Mouse (Mus musculus): ENCODE measurements around the gene Trim8. TPM values are rescaled to one million over a fixed set of nuclear protein-coding genes. Genes with fewer than 3 reads are reported as not detected.

Gene Trim8
- polyA plus RNA-seq, 1 experiment from 2014 or later, result 28.7 TPM

GRCm38 (mm10) chr19:46483701-46484328, 17.7 kb upstream of the Trim8 start:
- ATAC-seq (ENCODE audit: insufficient read depth, low FRiP score, low TSS enrichment) (no peak), DNase-seq (ENCODE audit: low spot score) (no peak)
- Histone ChIP-seq H3K27ac (ENCODE audit: low read depth, low read length) (no peak overlapping the region), H3K36me3 (ENCODE audit: control insufficient read depth, insufficient read depth, low read length) (no peaks in the 10 kb centered on the region; the same call in 1 of the 2 replicates), H3K9ac (ENCODE audit: low read length) (no peak overlapping the region), H3K4me1 (ENCODE audit: control insufficient read depth, insufficient read depth, low read length) (no peaks in the 10 kb centered on the region), H3K9me3 (ENCODE audit: control insufficient read depth, low read length) (no peaks in the 10 kb centered on the region), H3K27me3 (ENCODE audit: control insufficient read depth, insufficient read depth, low read length) (no peaks in the 10 kb centered on the region), H3K4me3 (ENCODE audit: low read depth, low read length) (no peak overlapping the region), H3K4me2 (ENCODE audit: low read depth) (no peak overlapping the region)
- 80% methylated on average over 15 of the region's 15 CpGs for WGBS

- WGBS, result 91% methylated on average over 5 of the region's 5 CpGs
- DNase-seq (ENCODE audit: low spot score), result no peak
Measured at GRCm38 (mm10) chr19:46484518-46484917, 17.0 kb upstream of the Trim8 start.

GRCm38 (mm10) chr19:46485847-46486246, 15.7 kb upstream of the Trim8 start:
- no peak overlapping the region for H3K9ac ChIP-seq (ENCODE audit: low read length)
- H3K4me3 ChIP-seq (ENCODE audit: low read depth, low read length), result no peak overlapping the region
- H3K9me3 ChIP-seq (ENCODE audit: control insufficient read depth, low read length), result no peaks in the 10 kb centered on the region
- H3K27ac ChIP-seq (ENCODE audit: low read depth, low read length), result no peak overlapping the region
- no peaks in the 10 kb centered on the region for H3K4me1 ChIP-seq (ENCODE audit: control insufficient read depth, insufficient read depth, low read length)
- no peaks in the 10 kb centered on the region for H3K27me3 ChIP-seq (ENCODE audit: control insufficient read depth, insufficient read depth, low read length)
- 71% methylated on average over 9 of the region's 9 CpGs for WGBS
- no peak overlapping the region for H3K4me2 ChIP-seq (ENCODE audit: low read depth)
- DNase-seq (ENCODE audit: low spot score), result no peak
- no peak for ATAC-seq (ENCODE audit: insufficient read depth, low FRiP score, low TSS enrichment)
- no peaks in the 10 kb centered on the region; the same call in 1 of the 2 replicates for H3K36me3 ChIP-seq (ENCODE audit: control insufficient read depth, insufficient read depth, low read length)

More at GRCm38 (mm10) chr19:46484518-46484917, 17.0 kb upstream of the Trim8 start:
- H3K4me1 ChIP-seq (ENCODE audit: control insufficient read depth, insufficient read depth, low read length), result no peaks in the 10 kb centered on the region
- H3K4me3 ChIP-seq (ENCODE audit: low read depth, low read length), result no peak overlapping the region
- H3K9me3 ChIP-seq (ENCODE audit: control insufficient read depth, low read length), result no peaks in the 10 kb centered on the region
- H3K36me3 ChIP-seq (ENCODE audit: control insufficient read depth, insufficient read depth, low read length), result no peaks in the 10 kb centered on the region; the same call in 1 of the 2 replicates
- ATAC-seq (ENCODE audit: insufficient read depth, low FRiP score, low TSS enrichment), result no peak
- H3K4me2 ChIP-seq (ENCODE audit: low read depth), result no peak overlapping the region
- H3K9ac ChIP-seq (ENCODE audit: low read length), result no peak overlapping the region
- no peak overlapping the region for H3K27ac ChIP-seq (ENCODE audit: low read depth, low read length)
- no peaks in the 10 kb centered on the region for H3K27me3 ChIP-seq (ENCODE audit: control insufficient read depth, insufficient read depth, low read length)

GRCm38 (mm10) chr19:46486709-46487108, 14.8 kb upstream of the Trim8 start:
- no peak for ATAC-seq (ENCODE audit: insufficient read depth, low FRiP score, low TSS enrichment)
- H3K27ac ChIP-seq (ENCODE audit: low read depth, low read length), result no peak overlapping the region
- 64% methylated on average over 2 of the region's 2 CpGs for WGBS
- H3K27me3 ChIP-seq (ENCODE audit: control insufficient read depth, insufficient read depth, low read length), result no peaks in the 10 kb centered on the region
- H3K4me2 ChIP-seq (ENCODE audit: low read depth), result no peak overlapping the region
- H3K9ac ChIP-seq (ENCODE audit: low read length), result no peak overlapping the region; the same call in 1 of the 2 replicates
- no peak for DNase-seq (ENCODE audit: low spot score)
- H3K4me1 ChIP-seq (ENCODE audit: control insufficient read depth, insufficient read depth, low read length), result no peaks in the 10 kb centered on the region
- H3K36me3 ChIP-seq (ENCODE audit: control insufficient read depth, insufficient read depth, low read length), result no peaks in the 10 kb centered on the region; the same call in 1 of the 2 replicates
- H3K4me3 ChIP-seq (ENCODE audit: low read depth, low read length), result no peak overlapping the region
- H3K9me3 ChIP-seq (ENCODE audit: control insufficient read depth, low read length), result no peaks in the 10 kb centered on the region

- ATAC-seq (ENCODE audit: insufficient read depth, low FRiP score, low TSS enrichment) (no peak), DNase-seq (ENCODE audit: low spot score) (no peak)
- no peaks in the 10 kb centered on the region for H3K9me3 ChIP-seq (ENCODE audit: control insufficient read depth, low read length)
- H3K36me3 ChIP-seq (ENCODE audit: control insufficient read depth, insufficient read depth, low read length), result no peaks in the 10 kb centered on the region; the same call in 1 of the 2 replicates
- no peaks in the 10 kb centered on the region for H3K27me3 ChIP-seq (ENCODE audit: control insufficient read depth, insufficient read depth, low read length)
- H3K4me2 ChIP-seq (ENCODE audit: low read depth), result no peak overlapping the region
- WGBS, result 83% methylated on average over 1 of the region's 1 CpGs
- no peaks in the 10 kb centered on the region for H3K4me1 ChIP-seq (ENCODE audit: control insufficient read depth, insufficient read depth, low read length)
- H3K9ac ChIP-seq (ENCODE audit: low read length), result no peak overlapping the region
- H3K4me3 ChIP-seq (ENCODE audit: low read depth, low read length), result no peak overlapping the region
- no peak overlapping the region for H3K27ac ChIP-seq (ENCODE audit: low read depth, low read length)
Measured at GRCm38 (mm10) chr19:46489448-46489847, 12.1 kb upstream of the Trim8 start.

- no peak overlapping the region for H3K4me3 ChIP-seq (ENCODE audit: low read depth, low read length)
- DNase-seq (ENCODE audit: low spot score) (no peak), ATAC-seq (ENCODE audit: insufficient read depth, low FRiP score, low TSS enrichment) (no peak)
- no peak overlapping the region for H3K4me2 ChIP-seq (ENCODE audit: low read depth)
- WGBS, result 9% methylated on average over 2 of the region's 2 CpGs
- no peak overlapping the region for H3K27ac ChIP-seq (ENCODE audit: low read depth, low read length)
- no peaks in the 10 kb centered on the region; the same call in 1 of the 2 replicates for H3K36me3 ChIP-seq (ENCODE audit: control insufficient read depth, insufficient read depth, low read length)
- no peaks in the 10 kb centered on the region for H3K9me3 ChIP-seq (ENCODE audit: control insufficient read depth, low read length)
- H3K4me1 ChIP-seq (ENCODE audit: control insufficient read depth, insufficient read depth, low read length), result no peaks in the 10 kb centered on the region
- H3K27me3 ChIP-seq (ENCODE audit: control insufficient read depth, insufficient read depth, low read length), result no peaks in the 10 kb centered on the region
- H3K9ac ChIP-seq (ENCODE audit: low read length), result no peak overlapping the region
Measured at GRCm38 (mm10) chr19:46490634-46491033, 10.9 kb upstream of the Trim8 start.

- no peak overlapping the region for H3K4me2 ChIP-seq (ENCODE audit: low read depth)
- DNase-seq (ENCODE audit: low spot score), result no peak
- ATAC-seq (ENCODE audit: insufficient read depth, low FRiP score, low TSS enrichment), result no peak
- no peak overlapping the region for H3K27ac ChIP-seq (ENCODE audit: low read depth, low read length)
- no peaks in the 10 kb centered on the region for H3K27me3 ChIP-seq (ENCODE audit: control insufficient read depth, insufficient read depth, low read length)
- H3K4me3 ChIP-seq (ENCODE audit: low read depth, low read length), result no peak overlapping the region
- H3K36me3 ChIP-seq (ENCODE audit: control insufficient read depth, insufficient read depth, low read length), result no peaks in the 10 kb centered on the region
- no peaks in the 10 kb centered on the region for H3K9me3 ChIP-seq (ENCODE audit: control insufficient read depth, low read length)
- H3K4me1 ChIP-seq (ENCODE audit: control insufficient read depth, insufficient read depth, low read length), result peaks cover 2% of the 10 kb centered on the region; the same call in 1 of the 2 replicates
- no peak overlapping the region for H3K9ac ChIP-seq (ENCODE audit: low read length)
- WGBS, result 85% methylated on average over 8 of the region's 8 CpGs
Measured at GRCm38 (mm10) chr19:46495136-46495535, 6.4 kb upstream of the Trim8 start.

- Histone ChIP-seq H3K4me1 (ENCODE audit: control insufficient read depth, insufficient read depth, low read length) (peaks cover 2% of the 10 kb centered on the region; the same call in 1 of the 2 replicates), H3K36me3 (ENCODE audit: control insufficient read depth, insufficient read depth, low read length) (no peaks in the 10 kb centered on the region), H3K9ac (ENCODE audit: low read length) (no peak overlapping the region), H3K27me3 (ENCODE audit: control insufficient read depth, insufficient read depth, low read length) (no peaks in the 10 kb centered on the region), H3K27ac (ENCODE audit: low read depth, low read length) (no peak overlapping the region), H3K9me3 (ENCODE audit: control insufficient read depth, low read length) (no peaks in the 10 kb centered on the region), H3K4me2 (ENCODE audit: low read depth) (no peak overlapping the region), H3K4me3 (ENCODE audit: low read depth, low read length) (no peak overlapping the region)
- WGBS, result 70% methylated on average over 2 of the region's 2 CpGs
- DNase-seq (ENCODE audit: low spot score) (no peak), ATAC-seq (ENCODE audit: insufficient read depth, low FRiP score, low TSS enrichment) (no peak)
Measured at GRCm38 (mm10) chr19:46497230-46497629, 4.3 kb upstream of the Trim8 start.

- Histone ChIP-seq H3K9ac (ENCODE audit: low read length) (no peak overlapping the region), H3K27ac (ENCODE audit: low read depth, low read length) (peak overlapping the region; percentile 50; the same call in 1 of the 2 replicates), H3K4me1 (ENCODE audit: control insufficient read depth, insufficient read depth, low read length) (peaks cover 9% of the 10 kb centered on the region; the same call in 1 of the 2 replicates), H3K27me3 (ENCODE audit: control insufficient read depth, insufficient read depth, low read length) (no peaks in the 10 kb centered on the region), H3K4me2 (ENCODE audit: low read depth) (peak overlapping the region; percentile 25), H3K9me3 (ENCODE audit: control insufficient read depth, low read length) (no peaks in the 10 kb centered on the region), H3K36me3 (ENCODE audit: control insufficient read depth, insufficient read depth, low read length) (no peaks in the 10 kb centered on the region), H3K4me3 (ENCODE audit: low read depth, low read length) (peak overlapping the region; percentile 99; the same call in 1 of the 2 replicates)
- WGBS, result 2% methylated on average over 3 of the region's 3 CpGs
- DNase-seq (ENCODE audit: low spot score), result no peak
- no peak for ATAC-seq (ENCODE audit: insufficient read depth, low FRiP score, low TSS enrichment)
Measured at GRCm38 (mm10) chr19:46499539-46499835, 2.0 kb upstream of the Trim8 start.
